Mouse (Mus musculus) neural tube, embryonic 11.5 days (tissue): ENCODE results near the gene Ankfy1. TPM values are rescaled to one million over a fixed set of nuclear protein-coding genes. Genes with fewer than 3 reads are reported as not detected.

ENCODE experiments used
- ATAC-seq: fragments of 200-750 bp; cut with Nextera tagmentation; 2 replicates; pipeline ENCODE4 v1.8.0; 2017; ENCODE audit warnings: moderate number of reproducible peaks, mild to moderate bottlenecking, moderate TSS enrichment, moderate library complexity; ENCODE audit not compliant: insufficient read depth, low FRiP score, low TSS enrichment
- DNase-seq: peaks from one replicate; pipeline ENCODE4 v3.0.0-alpha.2; 2015; ENCODE audit warnings: low spot score
- H3K27ac ChIP-seq: fragments of 300-500 bp; sonication (generic); 2 replicates; pipeline ENCODE4 v1.5.1; 2014; ENCODE audit warnings: low read depth, mild to moderate bottlenecking, low read length
- H3K27me3 ChIP-seq: fragments of 300-500 bp; sonication (generic); 2 replicates; pipeline ENCODE4 v1.6.1; 2014; ENCODE audit warnings: mild to moderate bottlenecking, low read length, mixed read lengths; ENCODE audit not compliant: control insufficient read depth, insufficient read depth
- H3K36me3 ChIP-seq: fragments of 300-500 bp; sonication (generic); 2 replicates; pipeline ENCODE4 v1.6.1; 2014; ENCODE audit warnings: mild to moderate bottlenecking, low read length, moderate library complexity, mixed read lengths; ENCODE audit not compliant: control insufficient read depth, insufficient read depth
- H3K4me1 ChIP-seq: fragments of 300-500 bp; sonication (generic); 2 replicates; pipeline ENCODE4 v1.6.1; 2014; ENCODE audit warnings: low read length, mixed read lengths; ENCODE audit not compliant: control insufficient read depth, insufficient read depth
- H3K4me2 ChIP-seq: fragments of 300-500 bp; sonication (generic); 2 replicates; pipeline ENCODE4 v1.6.1; 2014; ENCODE audit warnings: low read depth, mild to moderate bottlenecking, moderate library complexity
- H3K4me3 ChIP-seq: fragments of 300-500 bp; sonication (generic); 2 replicates; pipeline ENCODE4 v1.5.1; 2014; ENCODE audit warnings: low read depth, low read length
- H3K9ac ChIP-seq: fragments of 300-500 bp; sonication (generic); 2 replicates; pipeline ENCODE4 v1.6.1; 2014; ENCODE audit warnings: mild to moderate bottlenecking, low read length
- H3K9me3 ChIP-seq: fragments of 300-500 bp; sonication (generic); 2 replicates; pipeline ENCODE4 v1.6.1; 2016; ENCODE audit warnings: low read length; ENCODE audit not compliant: control insufficient read depth
- WGBS: fragments of 180-500 bp; shearing (Covaris S2); extraction: QIAGEN DNeasy Blood & Tissue Kit; methylation state at CpG from one replicate; pipeline ENCODE4 v1.1.7; 2014; 5-methylcytosine and 5-hydroxymethylcytosine counted together
- polyA plus RNA-seq: library from polyadenylated mRNA; unstranded; fragments of >200 nt; fragmentation: Nextera tagmentation; extraction: Ambion mirVana; gene quantifications from 2 replicates; pipeline ENCODE4 v1.2.1, GENCODE M21; 2014

Ankfy1 gene
- 30.2 and 30.9 TPM in 2 replicates for polyA plus RNA-seq

DNA sequence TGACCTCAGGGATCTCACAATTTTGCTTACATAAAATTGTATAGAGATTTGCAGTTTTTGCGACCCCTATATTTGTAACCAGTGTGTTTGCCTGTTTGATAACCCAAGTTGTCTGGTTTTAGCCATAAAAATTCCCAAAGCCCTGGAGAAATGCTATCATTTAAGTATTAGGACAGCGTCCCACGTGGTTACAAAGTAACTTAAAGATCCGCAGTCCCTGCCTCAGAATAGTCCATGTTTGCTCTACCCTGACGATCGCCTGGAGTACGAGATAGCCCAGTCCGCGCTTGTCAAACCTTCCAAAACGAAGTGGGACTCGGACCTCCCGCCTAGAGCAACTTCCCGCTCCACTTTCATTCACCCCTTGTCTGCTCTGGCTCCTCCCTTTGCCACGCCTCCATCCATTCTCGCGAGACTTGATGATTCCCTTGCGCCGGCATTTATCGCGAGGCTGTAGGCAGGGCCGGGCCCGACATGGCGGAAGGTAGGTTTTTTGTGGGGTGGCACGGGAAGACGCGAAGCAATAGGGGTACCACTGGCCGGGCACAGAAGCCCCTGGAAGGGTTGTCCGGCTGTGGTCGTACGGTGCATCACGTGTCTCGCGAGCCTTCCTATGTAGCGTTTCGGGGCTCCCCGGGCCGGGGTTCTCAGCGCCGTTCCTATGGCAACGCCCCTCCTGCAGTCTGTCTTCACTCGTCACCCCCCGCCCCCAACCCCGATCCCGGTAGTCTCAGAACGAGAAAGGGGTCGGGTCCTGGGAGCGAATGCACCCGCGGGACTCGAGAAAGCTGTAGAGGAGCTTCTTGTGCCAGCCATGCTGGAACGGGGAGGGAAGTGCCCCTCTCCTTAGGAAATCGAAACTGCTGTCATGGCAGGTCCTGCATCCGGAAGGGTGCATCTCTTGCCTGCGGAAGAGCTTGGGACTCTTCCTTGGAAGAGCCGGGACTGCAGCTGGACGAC lies at the start of gene Ankfy1:
Gene Ankfy1 (plus strand): TSS at position 456 of the 960 bp plus-strand sequence.
- Histone ChIP-seq H3K27ac (peak within 1 kb of the TSS; percentile 76; the same call in 1 of the 2 replicates), H3K4me3 (peak within 1 kb of the TSS; percentile 83), H3K4me2 (peak within 1 kb of the TSS; percentile 78), H3K9me3 (no peaks in the 10 kb centered on the region), H3K4me1 (peaks cover 4% of the 10 kb centered on the region; the same call in 1 of the 2 replicates), H3K27me3 (no peaks in the 10 kb centered on the region), H3K36me3 (no peaks in the 10 kb centered on the region), H3K9ac (peak within 1 kb of the TSS; percentile 91)
- under 1% methylated on average over 56 of the region's 56 CpGs for WGBS
- peak; percentile 98 for DNase-seq
- peak; percentile 96 for ATAC-seq

DNA sequence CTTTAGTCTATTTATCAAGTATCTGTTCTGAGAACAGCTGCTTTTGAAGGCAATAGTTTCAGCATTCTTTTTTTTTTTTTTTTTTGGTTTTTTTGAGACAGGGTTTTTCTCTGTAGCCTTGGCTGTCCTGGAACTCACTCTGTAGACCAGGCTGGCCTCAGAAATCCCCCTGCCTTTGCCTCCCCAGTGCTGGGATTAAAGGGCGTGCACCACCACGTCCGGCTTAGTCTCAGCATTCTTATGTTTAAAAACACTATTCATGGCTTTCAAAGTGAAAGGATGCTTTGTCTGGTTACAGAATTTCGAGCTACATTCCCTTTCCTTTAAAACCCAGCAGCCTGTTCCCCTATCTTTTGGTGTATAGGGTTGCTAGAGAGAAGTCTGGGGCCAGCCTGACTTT lies 47.1 kb upstream of the Ankfy1 start:
- H3K36me3 ChIP-seq = no peaks in the 10 kb centered on the region
- H3K9me3 ChIP-seq = no peaks in the 10 kb centered on the region
- H3K4me2 ChIP-seq = no peak overlapping the region
- no peaks in the 10 kb centered on the region for H3K4me1 ChIP-seq
- H3K9ac ChIP-seq = no peak overlapping the region
- no peak for ATAC-seq
- no peak for DNase-seq
- 47% methylated on average over 4 of the region's 4 CpGs for WGBS
- H3K4me3 ChIP-seq = no peak overlapping the region
- H3K27ac ChIP-seq = no peak overlapping the region
- H3K27me3 ChIP-seq = no peaks in the 10 kb centered on the region

DNA sequence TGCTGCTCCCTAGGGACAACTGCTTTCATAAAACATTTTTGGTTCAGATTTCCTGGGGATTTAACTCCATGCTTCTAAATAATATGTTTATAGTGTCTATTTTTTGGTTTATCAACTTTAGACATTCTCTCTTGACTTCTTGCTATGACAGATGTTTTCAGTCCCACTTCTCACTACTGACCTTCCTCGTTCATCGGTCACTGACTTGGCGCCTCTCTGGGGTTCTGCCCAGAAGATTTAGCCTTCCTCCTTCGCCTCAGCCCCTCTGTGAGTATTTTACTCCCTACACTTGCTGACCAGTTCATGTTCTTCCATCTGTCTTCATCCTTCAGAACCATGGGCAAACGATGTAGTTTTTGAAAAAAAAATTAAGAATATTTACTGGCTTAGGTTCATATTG lies 44.4 kb upstream of the Ankfy1 start:
- 90% methylated on average over 5 of the region's 5 CpGs for WGBS
- ATAC-seq = no peak

DNA sequence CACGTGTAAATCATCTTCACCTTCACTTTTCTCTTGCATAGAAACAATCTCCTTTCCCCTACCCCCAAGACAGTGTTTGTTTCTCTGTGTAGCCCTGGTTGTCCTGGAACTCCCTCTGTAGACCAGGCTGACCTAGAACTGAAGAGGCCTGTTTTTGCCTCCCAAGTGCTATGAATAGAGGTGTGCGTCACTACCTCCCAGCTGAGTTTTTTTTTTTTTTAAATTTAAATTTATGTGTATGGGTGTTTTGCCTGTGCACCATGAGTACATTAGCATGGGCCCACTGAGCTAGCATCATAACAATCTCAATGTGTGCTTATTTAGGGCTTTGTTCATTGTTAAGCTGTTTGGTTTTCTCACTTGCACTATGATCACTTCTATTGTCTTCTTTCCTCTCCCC lies 39.5 kb upstream of the Ankfy1 start:
- Histone ChIP-seq H3K4me2 (no peak overlapping the region), H3K9ac (no peak overlapping the region), H3K36me3 (no peaks in the 10 kb centered on the region), H3K9me3 (no peaks in the 10 kb centered on the region), H3K4me3 (no peak overlapping the region), H3K27ac (no peak overlapping the region), H3K27me3 (no peaks in the 10 kb centered on the region), H3K4me1 (no peaks in the 10 kb centered on the region)
- DNase-seq = no peak
- 84% methylated on average over 2 of the region's 2 CpGs for WGBS
- ATAC-seq = no peak

More for the DNA sequence above, 44.4 kb upstream of the Ankfy1 start:
- Histone ChIP-seq H3K27ac (no peak overlapping the region), H3K4me2 (no peak overlapping the region), H3K4me3 (no peak overlapping the region), H3K9me3 (no peaks in the 10 kb centered on the region), H3K4me1 (no peaks in the 10 kb centered on the region), H3K27me3 (no peaks in the 10 kb centered on the region), H3K36me3 (no peaks in the 10 kb centered on the region), H3K9ac (no peak overlapping the region)
- DNase-seq = no peak

GRCm38 (mm10) chr11:72659918-72660317 lies 29.9 kb upstream of the Ankfy1 start:
- Histone ChIP-seq H3K4me3 (no peak overlapping the region), H3K27ac (no peak overlapping the region), H3K36me3 (no peaks in the 10 kb centered on the region), H3K4me2 (no peak overlapping the region), H3K27me3 (no peaks in the 10 kb centered on the region), H3K4me1 (no peaks in the 10 kb centered on the region), H3K9me3 (no peaks in the 10 kb centered on the region), H3K9ac (no peak overlapping the region)
- ATAC-seq (no peak), DNase-seq (no peak)

DNA sequence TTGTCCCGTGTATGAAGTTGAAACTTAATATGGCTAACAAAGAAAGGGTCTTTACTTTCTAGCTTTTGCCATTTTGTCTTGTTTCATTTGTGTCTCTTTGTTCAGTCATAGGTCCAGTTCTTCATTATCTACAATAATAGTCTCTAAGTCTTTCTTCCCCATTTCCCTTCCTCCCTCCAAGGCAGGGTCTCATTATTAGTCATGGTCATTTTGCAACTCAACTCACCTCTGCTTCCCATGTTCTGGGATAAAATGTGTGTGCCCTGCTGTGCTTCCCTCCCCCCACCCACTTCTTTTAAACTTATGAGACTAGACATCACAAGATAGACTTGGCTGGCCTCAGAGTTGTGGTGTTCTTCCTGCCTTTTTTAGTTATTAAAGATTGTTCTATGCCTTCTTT lies 29.4 kb upstream of the Ankfy1 start:
- WGBS = 87% methylated on average over 1 of the region's 1 CpGs
- Histone ChIP-seq H3K4me3 (no peak overlapping the region), H3K4me1 (no peaks in the 10 kb centered on the region), H3K27ac (no peak overlapping the region), H3K4me2 (no peak overlapping the region), H3K36me3 (no peaks in the 10 kb centered on the region), H3K9ac (no peak overlapping the region), H3K9me3 (no peaks in the 10 kb centered on the region), H3K27me3 (no peaks in the 10 kb centered on the region)
- DNase-seq (no peak), ATAC-seq (no peak)

DNA sequence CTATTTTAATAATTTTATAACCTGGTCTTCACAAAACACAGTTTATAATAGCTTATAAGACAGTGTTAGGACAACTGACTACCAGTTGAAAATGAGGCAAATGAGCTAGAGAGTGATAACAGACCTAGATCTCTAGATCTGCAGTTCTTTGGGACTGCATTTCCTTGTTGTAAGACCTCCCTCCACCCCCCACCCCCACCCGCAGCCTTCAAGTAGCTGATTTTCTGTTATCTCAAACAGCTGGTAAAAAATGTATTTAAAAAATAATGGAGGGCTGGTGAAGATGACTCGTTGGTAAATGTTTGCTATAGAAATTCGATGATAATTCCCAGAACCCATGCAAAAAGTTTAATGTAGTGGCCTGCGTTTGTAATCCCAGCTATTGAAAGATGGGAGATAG lies 25.2 kb upstream of the Ankfy1 start:
- H3K9me3 ChIP-seq = no peaks in the 10 kb centered on the region
- WGBS = 96% methylated on average over 4 of the region's 4 CpGs
- H3K4me1 ChIP-seq = no peaks in the 10 kb centered on the region
- no peak overlapping the region for H3K9ac ChIP-seq
- no peak overlapping the region for H3K27ac ChIP-seq
- H3K36me3 ChIP-seq = no peaks in the 10 kb centered on the region
- no peak overlapping the region for H3K4me3 ChIP-seq
- H3K4me2 ChIP-seq = no peak overlapping the region
- H3K27me3 ChIP-seq = no peaks in the 10 kb centered on the region
- no peak for DNase-seq
- ATAC-seq = no peak

- ATAC-seq = no peak
- H3K36me3 ChIP-seq = no peaks in the 10 kb centered on the region
- no peak overlapping the region for H3K9ac ChIP-seq
- H3K4me3 ChIP-seq = no peak overlapping the region
- no peak overlapping the region for H3K27ac ChIP-seq
- no peaks in the 10 kb centered on the region for H3K4me1 ChIP-seq
- no peaks in the 10 kb centered on the region for H3K27me3 ChIP-seq
- H3K9me3 ChIP-seq = no peaks in the 10 kb centered on the region
- no peak for DNase-seq
- H3K4me2 ChIP-seq = no peak overlapping the region
These were observed 19.2 kb upstream of the Ankfy1 start for GRCm38 (mm10) chr11:72670634-72671033.
